Mouse (Mus musculus): Measurements from ENCODE around the gene Prkcd.

Gene Prkcd

DNA sequence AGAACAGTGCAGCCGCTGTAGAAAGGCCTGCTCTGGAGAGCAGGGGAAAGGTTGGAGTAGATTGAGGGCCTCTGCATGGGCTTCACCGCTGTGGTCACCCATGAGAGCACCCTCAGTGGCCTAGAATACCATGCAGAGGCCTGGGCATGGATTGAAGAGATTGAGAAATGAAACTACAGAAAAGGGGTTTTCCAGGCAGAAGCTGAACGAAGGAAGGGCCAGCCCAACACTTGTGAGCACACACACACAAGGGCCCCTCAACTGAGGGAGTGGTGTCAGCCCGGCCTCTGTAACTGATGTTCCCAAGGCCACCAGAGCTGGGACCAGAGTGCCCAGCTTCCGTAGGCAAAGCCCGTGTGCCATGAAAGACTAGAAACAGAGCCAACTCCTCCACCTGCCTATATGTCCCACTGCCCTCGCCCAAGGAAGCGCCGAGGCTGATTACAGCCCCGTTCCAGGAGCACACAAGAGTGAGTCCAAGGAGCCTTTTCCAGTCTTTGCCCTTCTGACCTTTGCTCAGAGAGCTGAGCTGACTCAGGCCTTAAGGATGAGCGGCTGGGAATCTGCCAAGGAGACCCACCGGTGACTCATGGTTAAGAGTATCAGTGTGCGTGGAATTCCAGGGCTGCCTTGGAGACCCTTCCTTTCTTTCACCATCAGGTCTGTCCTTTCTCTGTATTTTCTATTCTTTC, 9.4 kb upstream of the Prkcd start:
- no peak for DNase-seq (ENCODE audit: low spot score in 2 of 2)

DNA sequence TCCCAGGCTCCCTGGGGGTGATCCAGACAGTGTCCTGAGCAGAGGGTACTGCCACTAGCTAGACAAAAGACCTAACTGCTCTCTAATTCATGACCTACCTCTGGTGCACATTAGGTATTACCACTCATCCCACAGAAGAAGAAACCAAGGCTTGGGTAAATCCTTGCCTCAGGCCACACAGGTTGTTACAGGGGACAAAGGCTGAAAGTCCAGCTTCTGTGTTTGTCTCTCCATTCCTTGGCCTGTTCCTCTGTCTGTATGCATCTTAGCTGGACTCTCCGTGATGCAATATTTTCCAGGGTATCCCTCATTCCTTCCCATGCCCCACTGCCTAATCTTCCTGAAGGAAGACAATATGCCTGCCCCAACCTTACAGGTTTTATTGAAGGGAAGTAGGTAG, 8.4 kb upstream of the Prkcd start:
- DNase-seq (ENCODE audit: low spot score in 2 of 2), result no peak

DNA sequence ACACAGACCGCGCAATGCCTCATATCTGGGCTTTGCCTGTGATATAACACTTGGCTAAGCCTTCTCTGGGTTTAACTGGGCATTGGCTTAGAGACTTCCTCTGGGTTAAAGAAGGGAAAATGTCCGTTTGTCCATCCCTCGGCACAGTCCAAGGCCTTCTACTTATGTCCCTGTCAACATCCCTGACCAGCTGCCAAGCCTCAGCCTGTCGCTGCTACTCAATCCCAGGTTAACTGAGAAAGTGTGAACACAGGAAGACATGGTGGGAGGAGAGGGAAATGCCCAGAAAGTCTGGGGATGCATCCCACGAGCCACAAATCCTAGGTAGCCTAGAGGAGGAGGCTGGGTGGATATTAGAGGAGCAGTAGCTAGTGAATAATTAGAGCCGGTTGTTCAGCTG, 7.7 kb upstream of the Prkcd start:
- no peak for DNase-seq (ENCODE audit: low spot score in 2 of 2)

DNA sequence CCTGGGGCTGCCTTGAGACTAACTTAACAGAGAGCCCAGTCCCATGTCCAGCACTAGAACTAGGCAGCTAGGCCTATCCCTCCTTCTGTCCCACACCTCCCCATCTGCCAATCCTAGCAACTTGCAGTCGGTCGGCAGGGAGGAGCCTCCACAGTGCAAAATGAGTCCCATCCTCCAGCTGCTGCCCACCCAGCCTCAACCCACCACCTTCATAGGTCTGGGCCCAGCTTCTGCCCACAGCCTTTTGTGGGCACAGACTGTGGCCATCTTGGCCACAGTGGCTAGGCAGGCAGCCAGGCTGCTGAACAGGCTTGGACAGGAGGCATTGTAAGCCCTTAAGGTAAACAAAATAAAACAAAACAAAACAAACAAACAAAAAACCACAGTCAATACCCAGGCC, 5.8 kb upstream of the Prkcd start:
- no peak for DNase-seq (ENCODE audit: low spot score in 2 of 2)

DNA sequence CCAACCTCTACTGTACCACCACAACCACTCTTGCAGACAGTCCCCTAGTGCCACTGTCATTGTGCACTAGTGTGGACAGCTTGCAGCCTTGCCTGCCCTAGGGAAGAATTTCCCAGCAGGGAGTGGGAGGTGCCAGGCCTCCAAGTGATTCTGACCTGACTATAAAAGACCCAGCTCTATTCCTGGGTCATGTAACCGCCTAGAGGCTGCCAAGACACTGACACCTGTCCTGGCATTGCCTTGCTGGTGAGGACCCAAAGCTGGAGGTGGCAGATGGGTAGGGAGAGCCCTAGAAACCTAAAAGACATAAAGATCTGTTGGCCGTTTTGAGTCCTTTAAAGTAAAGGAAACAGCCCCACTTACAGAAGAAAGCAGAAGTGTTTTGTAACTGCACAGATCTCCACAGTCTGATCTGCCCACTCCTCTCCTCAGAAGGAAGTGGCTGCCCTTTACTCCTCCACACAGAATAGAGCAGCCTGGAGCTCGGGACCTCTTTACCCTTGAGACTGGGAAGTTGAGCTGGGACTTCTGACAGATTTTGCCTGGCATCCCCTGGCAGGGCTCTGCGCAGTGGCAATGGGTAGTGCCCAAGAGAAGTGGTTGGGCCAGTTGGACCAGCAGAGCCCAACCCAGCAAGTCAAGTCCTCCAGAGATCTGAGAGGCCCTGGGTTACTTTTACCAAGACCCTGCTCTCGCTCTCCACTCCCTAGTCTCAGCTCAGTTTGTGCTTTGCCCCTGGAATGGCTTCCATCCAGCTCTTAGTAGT, 5.0 kb upstream of the Prkcd start:
- peak in 1 of 2 experiments; percentile 27 for DNase-seq (ENCODE audit: low spot score in 2 of 2)

DNA sequence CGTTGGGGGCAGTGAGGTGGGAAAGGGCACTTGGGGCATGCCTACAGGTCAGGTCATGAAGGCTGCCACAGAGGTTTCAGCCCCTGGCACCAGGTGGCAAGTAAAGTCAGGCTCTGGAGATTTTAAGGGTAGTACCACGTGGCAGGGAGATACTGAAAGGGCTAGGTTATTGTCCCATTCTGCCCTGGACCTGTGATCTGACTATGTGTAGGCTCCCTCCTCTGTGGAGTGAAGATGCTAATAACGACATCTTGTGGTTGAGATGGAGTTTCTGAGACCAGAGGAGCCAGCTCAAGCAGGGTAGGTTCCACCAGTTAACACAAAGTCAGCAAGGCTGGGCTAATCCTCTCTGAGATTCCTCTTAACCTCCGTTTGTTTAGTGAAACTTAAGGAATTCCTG, 3.8 kb upstream of the Prkcd start:
- DNase-seq (ENCODE audit: low spot score in 2 of 2), result no peak

DNA sequence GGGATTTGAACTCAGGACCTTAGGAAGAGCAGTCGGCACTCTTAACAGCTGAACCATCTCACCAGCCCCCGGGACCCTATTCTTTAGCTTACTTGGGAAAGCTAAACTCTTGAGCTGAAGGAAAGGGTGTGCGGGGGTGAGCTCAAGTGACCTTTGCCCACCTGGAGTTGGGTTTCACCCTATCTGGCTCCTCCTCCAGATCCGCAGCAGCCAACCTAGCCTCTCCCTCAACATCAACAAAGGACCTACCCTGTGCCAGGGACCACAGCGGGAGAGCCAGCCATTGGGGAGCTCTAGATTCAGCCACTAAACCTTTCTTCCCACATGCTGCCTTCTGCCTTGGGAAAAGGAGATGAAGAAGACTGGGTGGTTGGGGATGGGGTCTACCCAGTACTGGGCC, 2.2 kb upstream of the Prkcd start:
- no peak for DNase-seq (ENCODE audit: low spot score in 2 of 2)

DNA sequence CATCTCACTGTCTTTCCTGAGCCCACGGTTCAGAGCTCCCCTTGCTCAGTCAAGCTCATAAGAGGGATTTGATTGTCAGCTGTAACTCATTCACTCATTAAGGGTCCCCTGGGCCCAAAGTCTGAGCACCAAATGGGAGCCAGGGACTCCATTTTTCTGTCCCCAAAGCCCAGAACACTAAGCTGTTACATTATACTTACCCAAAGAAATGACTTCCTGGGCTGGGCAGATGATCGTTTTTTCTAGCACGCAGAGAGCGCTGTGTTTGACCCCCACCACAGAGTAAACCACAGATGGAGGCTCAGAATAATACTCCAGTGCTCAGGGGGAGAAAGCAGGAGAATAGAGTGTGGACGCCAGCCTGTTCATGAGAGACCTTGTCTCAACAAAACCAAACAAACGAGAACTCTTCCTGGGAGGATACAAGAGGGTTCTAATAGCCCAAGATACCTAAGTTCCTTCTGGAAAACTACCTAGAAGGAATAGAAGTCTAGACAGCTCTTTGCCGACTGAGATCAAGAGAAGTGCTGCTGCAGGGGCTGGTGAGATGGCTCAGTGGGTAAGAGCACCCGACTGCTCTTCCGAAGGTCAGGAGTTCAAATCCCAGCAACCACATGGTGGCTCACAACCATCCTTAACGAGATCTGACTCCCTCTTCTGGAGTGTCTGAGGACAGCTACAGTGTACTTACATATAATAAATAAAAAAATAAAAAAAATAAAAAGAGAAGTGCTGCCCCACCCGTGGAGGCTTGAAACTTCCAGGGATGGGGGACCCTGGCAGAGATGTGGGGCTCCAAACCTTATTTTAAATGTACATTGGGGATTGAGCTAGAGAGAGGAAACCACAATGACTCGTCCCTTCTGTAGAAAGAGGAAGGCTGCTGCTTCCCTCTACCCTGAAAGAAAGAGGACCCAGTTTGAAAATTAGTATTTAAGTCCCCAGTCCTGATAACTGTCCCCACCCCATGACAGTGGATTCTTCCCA, 1.0 kb upstream of the Prkcd start:
- no peak for DNase-seq (ENCODE audit: low spot score in 2 of 2)

DNA sequence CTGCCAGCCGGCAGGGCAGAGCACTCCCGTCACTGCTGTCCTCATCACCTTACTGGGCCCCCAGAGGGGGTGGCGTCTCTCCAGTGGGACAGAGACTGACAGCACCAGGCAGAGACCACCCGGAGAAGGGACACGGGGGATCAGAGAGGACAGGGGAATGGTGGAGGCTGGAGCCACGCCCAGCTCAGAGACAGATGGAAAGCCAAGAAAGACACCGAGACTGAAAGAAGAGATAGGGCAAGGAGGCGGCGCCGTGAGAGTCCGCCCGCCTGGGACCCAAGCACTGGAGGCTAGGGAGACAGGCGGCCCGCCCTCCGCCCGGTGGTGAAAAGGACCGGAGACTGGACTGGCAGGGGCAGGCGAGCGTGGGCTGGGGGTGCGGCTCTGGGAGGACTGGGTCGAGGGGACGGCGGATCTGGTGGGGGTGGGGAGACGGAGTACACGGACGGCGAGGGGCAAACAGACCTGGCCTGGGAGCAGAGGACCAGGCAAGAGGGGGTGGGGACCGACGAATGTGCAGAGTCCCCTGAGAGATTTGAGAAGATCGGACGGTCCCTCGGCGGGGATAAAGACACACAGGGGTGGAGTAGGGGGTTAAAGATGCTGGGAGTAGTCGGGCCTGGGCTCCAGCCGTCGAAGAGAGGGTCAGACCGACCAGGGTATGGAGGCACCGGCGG, 741 bp downstream of the Prkcd start:
- no peak for DNase-seq (ENCODE audit: low spot score in 2 of 2)

DNA sequence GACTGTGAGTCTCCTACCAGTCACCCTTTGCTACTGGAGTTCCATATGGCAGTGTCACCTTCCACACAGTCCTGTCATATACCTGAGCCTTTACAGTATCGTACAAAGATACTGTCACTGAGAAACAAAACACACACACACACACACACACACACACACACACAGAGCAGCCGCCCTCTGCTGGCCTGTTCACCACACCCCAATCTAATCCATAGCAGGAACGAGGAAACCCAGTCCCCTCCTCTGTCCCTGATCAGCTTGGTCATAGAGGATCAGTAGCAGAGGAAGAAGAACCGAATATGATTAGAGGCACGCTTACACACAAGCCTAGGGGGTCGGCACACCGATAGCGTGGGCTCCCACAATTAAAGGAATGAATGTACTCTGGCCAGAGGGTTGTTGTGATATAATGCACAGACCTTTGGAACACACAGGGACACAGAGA, 1.7 kb downstream of the Prkcd start:
- DNase-seq (ENCODE audit: low spot score in 2 of 2), result no peak

DNA sequence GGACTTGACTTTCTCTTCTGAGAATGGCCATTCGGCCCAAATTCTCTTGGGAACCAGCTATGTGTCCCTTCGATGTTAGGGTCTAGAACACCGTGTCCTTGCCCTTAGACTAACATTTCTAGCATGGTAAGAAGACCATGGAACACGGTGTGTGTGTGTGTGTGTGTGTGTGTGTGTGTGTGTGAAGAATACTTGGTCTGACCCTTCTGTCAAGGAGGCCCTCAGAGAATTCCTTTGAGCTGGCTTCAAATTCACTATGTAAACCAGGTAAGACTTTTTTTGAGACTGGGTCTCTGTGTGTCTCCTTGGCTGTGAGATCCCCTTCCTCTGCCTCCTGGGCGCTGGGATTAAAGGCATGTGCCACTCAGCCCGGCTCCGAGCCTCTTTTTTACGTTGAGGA, 3.5 kb downstream of the Prkcd start:
- DNase-seq (ENCODE audit: low spot score in 2 of 2), result no peak

DNA sequence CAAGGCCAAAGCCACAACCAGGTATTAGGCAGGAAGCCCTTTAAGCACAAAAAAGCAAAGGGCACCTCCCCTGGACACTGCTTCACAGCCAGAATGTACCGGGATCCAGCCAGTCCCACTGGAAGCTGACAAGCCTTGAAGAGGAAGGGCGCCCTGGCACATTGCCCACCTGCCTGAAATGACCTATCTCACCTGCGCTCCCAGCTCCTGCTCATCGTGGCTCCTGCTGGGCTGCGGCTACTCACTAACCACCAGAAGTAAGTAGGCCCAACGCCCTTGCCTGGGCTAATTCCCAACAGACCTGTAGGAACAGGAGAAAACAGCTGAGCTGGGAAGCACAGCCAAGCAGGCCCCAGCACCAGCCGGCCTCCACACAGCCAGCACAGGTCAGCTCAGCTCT, 3.9 kb downstream of the Prkcd start:
- no peak for DNase-seq (ENCODE audit: low spot score in 2 of 2)

DNA sequence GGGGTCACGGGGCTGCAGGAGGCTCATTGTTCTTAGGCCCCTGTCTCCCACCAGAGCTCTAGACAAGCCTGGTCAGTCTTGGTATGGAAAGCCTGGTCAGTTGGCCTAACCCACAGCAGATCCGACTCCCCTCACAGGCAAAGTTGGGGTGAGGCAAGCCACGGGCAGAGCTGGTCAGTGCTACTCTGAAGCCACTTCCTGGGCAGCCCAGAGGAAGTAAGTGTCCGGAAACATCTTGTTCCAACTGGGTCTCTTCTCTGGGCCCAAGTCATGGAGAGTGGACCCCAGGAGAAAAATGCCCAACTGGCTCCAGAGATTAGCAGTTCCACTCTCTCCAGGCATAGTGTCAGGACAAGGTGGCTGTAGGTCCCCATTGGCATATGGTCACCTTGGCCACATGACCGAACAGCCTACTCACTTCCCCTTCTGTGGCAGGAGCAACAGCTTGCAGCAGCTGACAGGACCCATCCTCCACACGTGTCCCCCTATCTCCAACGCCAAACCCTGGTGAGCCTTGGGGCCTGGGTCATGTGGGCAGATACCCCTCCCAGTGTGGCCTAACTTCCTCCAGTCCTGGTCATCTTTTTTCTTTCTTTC, 5.9 kb downstream of the Prkcd start:
- DNase-seq (ENCODE audit: low spot score in 2 of 2), result no peak

DNA sequence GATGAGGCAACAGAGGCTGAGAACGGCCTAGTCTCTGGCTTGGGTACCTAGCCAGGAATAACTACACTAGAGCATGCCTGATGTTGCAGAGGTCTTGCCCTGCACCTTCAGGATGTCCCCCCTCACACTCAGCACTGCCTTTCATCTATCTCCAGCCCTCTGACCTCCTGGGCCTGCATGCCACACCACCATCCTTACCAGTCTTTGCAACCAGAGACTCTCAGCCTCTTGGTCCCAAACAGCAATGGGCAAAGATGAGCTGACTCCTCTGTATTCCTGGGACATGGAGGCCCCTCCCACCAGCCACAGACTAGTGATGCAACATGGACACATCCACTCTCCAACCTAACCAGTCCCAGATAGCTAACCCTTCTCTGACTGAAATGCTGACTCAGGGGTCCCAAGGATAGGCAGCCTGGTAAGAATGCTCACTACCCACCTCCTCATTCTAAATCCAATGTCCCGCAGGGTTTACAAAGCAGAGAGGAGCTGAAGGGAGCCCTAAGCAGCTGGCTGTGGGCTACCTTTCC, 7.2 kb downstream of the Prkcd start:
- DNase-seq (ENCODE audit: low spot score in 2 of 2), result no peak

DNA sequence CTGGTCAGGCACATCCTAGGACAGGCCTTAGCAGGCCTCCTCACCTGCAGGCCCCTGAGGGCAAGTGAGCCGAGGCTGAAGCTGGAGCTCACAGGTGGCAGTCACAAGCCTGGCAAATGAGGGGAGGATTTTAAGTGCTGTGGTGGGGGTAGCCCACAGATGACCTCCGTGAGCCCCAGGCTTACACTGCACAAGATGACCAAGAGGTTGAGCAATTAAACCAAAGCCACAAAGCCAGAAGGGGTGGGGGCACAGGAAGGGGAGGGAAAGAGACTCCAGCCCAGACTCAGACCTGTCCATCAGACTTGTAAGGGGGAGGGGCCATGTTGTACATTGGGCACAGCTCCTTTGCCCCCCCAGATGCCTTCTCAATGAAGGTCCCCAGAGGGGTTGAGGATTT, 9.3 kb downstream of the Prkcd start:
- no peak for DNase-seq (ENCODE audit: low spot score in 2 of 2)

DNA sequence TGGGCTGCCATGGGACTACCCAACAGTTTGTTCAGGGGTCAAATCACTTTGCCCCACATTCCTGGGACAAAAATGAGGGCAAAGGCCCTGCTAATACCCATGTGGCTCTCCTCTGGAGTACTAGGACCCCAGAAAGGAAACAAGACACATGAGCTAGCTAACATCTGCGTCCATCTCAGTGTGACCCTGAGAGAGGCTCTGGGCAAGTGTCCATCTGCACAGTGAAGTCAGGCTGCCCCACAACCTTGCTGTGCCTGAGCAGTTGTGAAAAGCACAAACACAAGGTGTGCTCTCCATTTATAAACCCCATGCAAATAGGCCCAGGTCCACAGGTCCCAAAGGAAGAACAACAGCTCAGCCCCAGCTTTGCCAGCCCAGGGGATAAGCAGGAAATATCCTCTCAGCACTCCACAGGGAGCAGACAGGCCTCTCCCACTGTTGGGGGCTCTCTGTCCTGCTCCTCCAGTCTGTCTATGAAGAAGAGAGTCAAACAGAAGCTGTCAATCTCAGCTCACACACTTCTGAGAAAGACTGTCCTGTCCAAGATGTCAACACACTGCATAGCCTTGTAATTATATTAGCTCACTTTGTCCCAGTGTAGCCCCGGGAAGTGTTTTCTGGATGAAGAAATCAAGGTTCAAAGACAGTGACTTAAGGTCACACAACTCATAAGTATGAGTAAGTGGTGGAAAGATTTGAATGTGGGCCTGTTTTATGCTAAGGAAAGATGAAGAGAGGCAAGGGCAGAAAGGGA, 12.9 kb downstream of the Prkcd start:
- DNase-seq (ENCODE audit: low spot score in 2 of 2), result no peak

DNA sequence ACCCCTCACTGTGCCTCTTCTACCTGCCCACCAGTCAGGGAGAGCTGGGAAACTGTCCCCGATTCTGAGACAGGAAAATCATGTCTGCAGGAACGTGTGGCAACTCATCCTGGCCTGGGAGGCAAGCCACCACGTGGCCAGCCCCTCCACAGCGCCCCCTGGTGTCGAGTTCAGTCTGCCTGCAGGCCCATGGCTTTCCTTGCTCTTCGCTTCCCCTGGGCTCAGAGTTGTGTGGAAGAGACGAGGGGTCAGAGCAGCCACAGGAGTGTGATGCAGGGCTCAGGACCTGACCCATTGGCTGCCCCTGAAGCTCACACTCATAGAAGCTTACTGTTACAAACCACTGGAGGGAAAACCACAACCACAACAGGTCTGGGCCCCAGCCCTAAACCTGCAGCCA, 13.5 kb downstream of the Prkcd start:
- DNase-seq (ENCODE audit: low spot score in 2 of 2), result peak in 1 of 2 experiments; percentile 57

DNA sequence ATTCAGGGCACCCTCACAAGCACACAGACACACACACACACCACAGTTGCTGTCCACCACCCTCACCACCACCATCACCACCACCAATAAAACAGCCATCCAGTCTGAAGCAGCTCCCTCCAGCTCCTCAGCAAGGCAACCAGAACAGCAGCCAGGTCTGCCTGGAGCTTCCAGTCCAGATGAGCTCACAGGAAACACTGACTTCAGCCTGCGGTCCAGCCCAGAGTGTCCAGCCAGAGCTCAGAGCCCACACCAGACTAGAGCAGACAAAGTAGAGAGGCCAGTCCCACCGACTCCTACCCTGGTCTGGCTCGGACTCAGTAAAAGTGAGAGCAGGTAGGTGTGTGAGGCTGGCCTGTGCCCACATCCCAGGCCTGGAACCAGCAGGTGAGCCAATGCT, 15.1 kb downstream of the Prkcd start:
- no peak for DNase-seq (ENCODE audit: low spot score in 2 of 2)

DNA sequence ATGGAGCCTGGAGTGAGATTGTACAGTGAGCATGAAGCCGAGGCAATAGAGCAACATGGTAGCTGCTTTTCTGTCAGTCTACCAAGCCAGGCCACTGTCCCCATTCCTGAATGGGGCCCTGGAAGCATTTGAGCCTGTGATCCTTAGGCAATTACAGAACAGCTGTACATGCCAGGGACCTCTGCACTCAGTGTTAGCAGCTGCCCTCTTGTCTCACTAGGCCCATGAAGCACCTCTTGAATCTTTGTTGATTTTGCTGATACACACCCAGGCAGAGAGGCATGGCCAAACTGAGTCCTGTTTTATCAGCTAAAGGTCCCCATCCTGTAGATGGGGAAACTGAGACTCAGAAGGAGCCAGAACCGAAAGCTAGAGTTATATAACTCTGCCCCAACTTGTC, 15.7 kb downstream of the Prkcd start:
- no peak for DNase-seq (ENCODE audit: low spot score in 2 of 2)

DNA sequence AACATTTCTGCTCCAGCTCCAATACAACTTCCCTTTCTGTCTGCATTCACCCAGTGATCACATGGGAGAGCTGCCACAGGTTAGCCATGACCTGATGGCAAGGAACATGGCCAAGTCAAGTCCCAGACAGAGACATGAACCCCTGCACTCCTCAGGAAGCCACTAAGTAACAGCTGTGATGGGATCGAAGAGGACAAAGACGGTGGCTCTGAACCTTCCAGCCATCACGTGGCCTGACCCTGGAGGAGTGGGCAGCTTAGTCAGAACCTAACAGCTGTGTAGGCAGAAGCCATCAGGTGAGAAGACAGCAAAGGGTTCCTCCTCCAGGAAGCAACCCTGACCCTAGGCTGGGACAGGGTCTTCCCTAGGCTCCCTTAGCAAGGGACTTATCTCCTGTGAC, 16.5 kb downstream of the Prkcd start:
- no peak for DNase-seq (ENCODE audit: low spot score in 2 of 2)
